Mouse (Mus musculus): ENCODE measurements around the gene Insr.

- TF ChIP-seq CTCF (IDR thresholded peaks at IDR 0.05; ENCODE audit: low read depth, low read length): no peak
- TF ChIP-seq POLR2A (IDR thresholded peaks at IDR 0.05; ENCODE audit: borderline replicate concordance, low read depth, low read length): no peak
Measured at GRCm38 (mm10) chr8:3146506-3146905, 132.9 kb downstream of the Insr start.
